Mouse (Mus musculus) urinary bladder, postnatal 14 days (tissue): ENCODE measurements around the gene Camta1.
"Not testable (repeated sequence)": the region's sequence is repeated elsewhere in the genome, so short reads cannot be mapped to it uniquely, and the experiment has no call there.

Source experiments
- DNase-seq: peaks from one replicate; pipeline ENCODE4 v3.0.0; 2021; ENCODE audit warnings: low spot score

The Camta1 gene

GRCm38 (mm10) chr4:150891308-150891707 is 970.4 kb downstream of the Camta1 start:
- no peak for DNase-seq

- DNase-seq, result peak; percentile 79
These were observed 971.7 kb downstream of the Camta1 start for GRCm38 (mm10) chr4:150889955-150890315.

DNA sequence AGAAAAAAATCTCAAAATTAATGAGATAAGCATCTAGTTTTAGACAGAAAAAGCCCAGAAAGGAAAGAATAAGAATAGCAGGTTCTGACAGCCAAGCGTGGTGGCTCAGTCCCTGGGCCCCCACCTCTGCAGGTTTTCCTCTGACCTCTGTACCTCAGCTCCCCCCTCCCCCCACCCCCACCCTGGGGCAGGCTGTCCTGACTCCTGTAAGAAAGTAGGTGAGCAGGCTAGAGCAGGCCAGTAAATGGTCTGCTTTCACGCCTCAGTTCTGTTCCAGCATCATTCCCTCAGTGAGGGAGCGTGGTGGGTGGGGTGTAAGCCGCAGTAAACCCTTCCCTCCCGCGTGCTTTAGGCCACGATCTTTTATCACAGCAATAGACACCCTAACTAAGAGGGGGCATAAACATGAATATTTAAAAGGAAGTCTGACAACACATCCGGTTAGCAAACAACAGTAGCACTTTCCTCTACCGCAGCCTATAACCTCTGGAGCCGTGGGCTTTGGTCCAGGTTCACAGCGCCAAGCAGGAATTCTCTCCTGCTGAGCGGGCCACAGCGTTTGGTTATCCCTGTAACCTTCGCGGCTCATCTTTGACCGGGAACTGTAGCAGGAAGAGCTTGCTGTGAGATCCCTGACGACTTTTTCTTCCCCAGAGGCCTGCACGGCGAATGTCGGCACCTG is 972.3 kb downstream of the Camta1 start:
- no peak for DNase-seq

DNA sequence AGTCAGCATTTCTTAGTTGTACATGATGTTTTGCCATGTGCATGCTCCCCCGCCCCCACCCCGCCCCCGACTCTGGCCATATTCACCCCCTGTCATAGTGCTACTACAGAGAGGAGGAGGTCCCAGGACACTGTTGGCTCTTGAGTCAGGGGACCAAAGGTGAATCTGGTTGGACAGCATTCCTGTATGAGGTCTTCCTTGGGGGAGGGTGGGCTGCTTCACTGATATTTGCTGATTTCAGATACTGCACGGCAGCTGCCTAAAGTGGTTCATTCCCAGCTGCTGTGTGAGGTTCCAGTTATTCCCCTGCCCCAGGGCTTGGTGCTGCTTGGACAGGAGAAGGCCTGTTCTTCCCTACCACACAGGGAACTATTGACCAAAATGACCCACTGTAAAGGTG is 973.2 kb downstream of the Camta1 start:
- DNase-seq, result no peak

DNA sequence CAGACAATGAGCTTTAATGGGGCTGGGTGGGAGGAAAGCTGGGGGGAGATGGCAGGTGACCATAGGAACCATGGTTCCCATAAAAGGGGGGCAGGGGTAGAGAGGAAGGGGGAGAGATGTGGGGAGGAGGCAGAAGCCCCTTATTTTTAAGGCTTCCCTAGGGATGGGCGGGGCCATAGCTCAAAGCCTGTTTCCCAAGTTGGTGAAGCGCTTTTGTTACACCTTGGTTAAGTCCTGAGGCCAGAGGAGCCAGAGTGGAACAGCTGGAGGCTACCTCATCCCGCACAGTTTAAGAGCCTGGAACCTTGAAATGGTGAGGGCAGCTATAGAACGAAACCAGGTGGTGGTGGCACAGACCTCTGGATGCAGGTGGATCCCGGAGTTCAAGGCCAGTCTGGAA is 973.8 kb downstream of the Camta1 start:
- DNase-seq, result no peak

DNA sequence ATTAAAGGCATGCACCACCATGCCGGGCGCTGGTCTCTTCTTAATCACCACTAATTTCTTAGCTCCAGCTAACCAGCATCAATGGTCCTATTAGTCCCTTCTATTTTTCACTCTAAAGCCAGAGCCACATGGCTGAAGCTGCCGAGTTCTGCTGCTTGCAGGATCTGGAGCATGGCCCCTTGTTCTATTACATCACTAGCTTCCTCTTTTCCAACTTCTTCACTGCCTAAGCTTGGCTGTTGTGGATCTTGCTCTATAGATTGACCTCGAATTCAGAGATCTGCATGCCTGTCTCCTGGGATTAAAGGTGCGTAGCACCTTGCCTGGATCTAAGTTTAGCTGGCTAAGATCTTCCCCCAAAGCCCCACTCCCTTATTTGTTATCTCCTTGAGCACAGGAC is 979.0 kb downstream of the Camta1 start:
- no peak for DNase-seq

DNA sequence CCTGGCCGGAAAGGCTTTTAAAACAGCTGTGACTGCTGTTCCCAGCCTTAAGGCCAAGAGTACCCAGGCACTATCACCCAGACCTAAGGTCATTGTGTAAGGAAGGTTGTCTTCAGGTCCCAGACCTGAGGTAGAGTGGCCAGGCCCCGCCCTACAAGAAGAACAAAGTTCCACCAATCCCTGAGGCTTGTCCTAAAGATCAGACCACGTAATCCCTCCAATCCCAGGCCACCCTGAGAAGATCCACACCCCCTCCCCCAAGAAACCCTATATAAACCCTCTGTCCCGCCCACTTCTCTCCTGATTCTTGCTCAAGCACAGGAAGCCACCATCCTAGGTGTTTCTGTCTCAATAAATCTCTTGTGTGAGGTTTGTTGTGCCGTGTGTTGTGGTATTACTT is 981.3 kb downstream of the Camta1 start:
- DNase-seq, result no peak

DNA sequence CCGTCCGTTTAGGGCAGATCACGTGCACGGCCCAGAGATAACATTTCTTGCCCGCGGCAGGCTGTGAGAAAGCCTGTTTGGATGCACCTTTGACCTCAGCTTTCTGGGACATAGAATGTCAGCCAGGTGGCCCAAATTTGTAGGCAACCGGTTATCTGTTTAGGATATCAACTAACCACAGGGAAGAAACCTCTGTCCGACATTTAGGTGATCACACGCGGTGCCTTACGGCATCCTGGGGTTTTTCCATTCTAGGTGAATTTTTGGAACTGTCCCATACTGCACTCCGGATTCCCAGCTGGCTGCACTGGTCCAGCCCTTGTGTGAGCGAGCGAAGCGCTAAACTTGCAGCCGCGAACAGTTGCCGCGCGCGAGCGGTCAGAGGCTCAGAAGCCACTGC is 982.0 kb downstream of the Camta1 start:
- no peak for DNase-seq

DNA sequence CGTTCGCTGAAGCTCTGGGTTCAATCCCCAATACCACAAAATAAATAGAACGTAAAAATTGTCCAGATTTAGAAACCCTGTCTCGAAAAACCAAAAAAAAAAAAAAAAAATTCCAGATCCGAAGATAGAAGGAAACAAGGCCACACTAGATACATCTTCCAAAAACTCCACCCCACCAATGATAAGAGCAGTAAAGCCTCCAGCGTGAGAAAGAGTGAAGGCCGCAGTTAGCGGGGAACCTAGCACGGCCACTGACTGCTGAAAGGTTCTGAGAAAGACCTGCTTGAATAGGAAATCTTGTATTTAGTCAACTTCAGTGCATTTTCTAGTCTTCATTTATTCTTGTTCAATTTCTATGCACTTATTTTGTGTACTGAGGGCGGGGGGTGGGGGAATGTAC is 986.3 kb downstream of the Camta1 start:
- no peak for DNase-seq

- DNase-seq, result not testable (repeated sequence)
These were observed 987.3 kb downstream of the Camta1 start for GRCm38 (mm10) chr4:150874416-150874815.

- no peak for DNase-seq
These were observed 989.0 kb downstream of the Camta1 start for GRCm38 (mm10) chr4:150872681-150873080.

DNA sequence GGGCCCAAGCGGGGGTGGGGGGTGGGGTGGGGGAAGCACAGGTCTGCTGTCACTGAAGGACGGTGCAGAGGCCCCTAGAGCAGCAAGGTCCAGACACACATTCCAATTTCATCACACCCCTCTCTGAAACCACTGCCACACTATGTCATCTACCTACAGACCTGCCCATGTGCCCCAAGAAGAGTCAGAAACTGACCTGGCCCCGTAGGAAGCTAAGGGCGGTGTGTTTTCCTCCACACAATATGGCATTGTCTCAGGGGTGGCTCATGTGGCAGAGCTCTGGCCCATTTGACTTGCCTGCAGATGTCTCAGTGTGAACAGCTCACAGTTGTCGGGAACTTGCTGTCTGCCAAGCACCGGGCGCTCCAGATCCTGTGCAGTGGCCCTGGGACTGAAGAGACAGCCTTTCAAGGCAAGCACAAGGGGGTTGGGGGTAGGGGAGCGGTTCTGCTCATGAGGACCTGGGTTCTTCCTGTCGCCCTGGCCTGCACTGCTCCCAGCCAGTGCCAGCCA is 989.5 kb downstream of the Camta1 start:
- DNase-seq, result peak; percentile 33

GRCm38 (mm10) chr4:150871392-150872138 is 990.1 kb downstream of the Camta1 start:
- DNase-seq, result peak; percentile 73

- peak; percentile 58 for DNase-seq
These were observed 990.7 kb downstream of the Camta1 start for GRCm38 (mm10) chr4:150870963-150871391.

GRCm38 (mm10) chr4:150869276-150870197 is 992.1 kb downstream of the Camta1 start:
- no peak for DNase-seq

GRCm38 (mm10) chr4:150868859-150869258 is 992.8 kb downstream of the Camta1 start:
- no peak for DNase-seq

DNA sequence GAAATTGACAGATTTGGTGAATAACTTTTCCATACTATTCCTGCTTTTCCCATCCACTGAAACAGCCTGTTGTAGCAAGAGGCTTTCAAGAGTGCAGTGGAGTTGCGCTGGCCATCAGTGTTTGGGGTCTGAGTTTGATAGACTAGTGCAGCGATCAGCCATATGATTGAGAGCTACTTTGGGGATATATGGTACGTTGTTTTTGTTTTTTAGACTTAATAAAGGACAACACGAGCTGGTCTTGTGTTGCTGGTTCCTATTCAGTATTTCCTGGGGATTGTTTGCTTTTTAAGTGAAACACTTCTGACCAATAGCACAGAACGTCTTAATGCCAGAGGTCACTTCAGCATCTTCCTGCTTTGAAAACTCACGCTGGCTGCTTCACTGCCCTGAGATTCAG is 993.5 kb downstream of the Camta1 start:
- no peak for DNase-seq
